Mouse (Mus musculus): ENCODE data around the gene Lrrc18. TPM values are rescaled to one million over a fixed set of nuclear protein-coding genes. Genes with fewer than 3 reads are reported as not detected.

Gene Lrrc18
- total RNA-seq, 2 experiments from 2014 or later, result 0.17 to 0.60 TPM

GRCm38 (mm10) chr14:33035386-33035785, 44.2 kb downstream of the Lrrc18 start:
- intact Hi-C loops (cut with DNase I), result no loop called here
- DNase-seq, result no peak

GRCm38 (mm10) chr14:33036811-33037210, 45.6 kb downstream of the Lrrc18 start:
- intact Hi-C loops (cut with DNase I), result no loop called here
- DNase-seq, result peak in 1 of 2 experiments; percentile 9

GRCm38 (mm10) chr14:33045217-33045616, 54.0 kb downstream of the Lrrc18 start:
- intact Hi-C loops (cut with DNase I), result no loop called here
- DNase-seq, result no peak

GRCm38 (mm10) chr14:33053441-33053840, 62.3 kb downstream of the Lrrc18 start:
- intact Hi-C loops (cut with DNase I), result no loop called here
- DNase-seq, result no peak

GRCm38 (mm10) chr14:33058881-33059660, 67.9 kb downstream of the Lrrc18 start:
- no peak for DNase-seq
- intact Hi-C loops (cut with DNase I), result no loop called here

GRCm38 (mm10) chr14:33062996-33063395, 71.8 kb downstream of the Lrrc18 start:
- DNase-seq, result no peak
- intact Hi-C loops (cut with DNase I), result no loop called here

Other genes starting within 250 kb of the Lrrc18 start
- 1 to 10 TPM; 1.6 to 2.0 TPM for gene Tmem273, start 205.4 kb upstream of the Lrrc18 start, total RNA-seq (2021)
- not detected for gene Fam170b, start 157.4 kb upstream of the Lrrc18 start, total RNA-seq (2021)
- 10 to 100 TPM; 13.5 to 16.0 TPM for gene Vstm4, start 134.6 kb upstream of the Lrrc18 start, total RNA-seq (2021)
- 1 to 10 TPM; 2.3 to 3.1 TPM for gene Wdfy4, start 194.1 kb downstream of the Lrrc18 start, total RNA-seq (2021)
- 1 to 10 TPM in 1 of 2 experiments, under 1 TPM in 1; 0.95 to 1.0 TPM for gene Arhgap22, start 222.6 kb downstream of the Lrrc18 start, total RNA-seq (2021)

Measured in heart, postnatal 14 days (tissue).